Mouse (Mus musculus) limb, embryonic 14.5 days (tissue): ENCODE measurements at regions not wholly inside any gene's neighbourhood (a gene's known extent, or its start where the extent isn't known, plus 50 kb on each side); places are given as distances from the start of the nearest gene placed in this dataset.

ENCODE experiments used
- ATAC-seq: fragments of 200-750 bp; cut with Nextera tagmentation; 2 replicates; pipeline ENCODE4 v1.8.0; 2017; ENCODE audit warnings: low read depth, moderate number of reproducible peaks, moderate TSS enrichment; ENCODE audit not compliant: low FRiP score
- DNase-seq: peaks from one replicate; pipeline ENCODE4 v3.0.0-alpha.2; 2015; ENCODE audit warnings: low spot score
- H3K27ac ChIP-seq: fragments of 300-500 bp; sonication (generic); replicated peaks from 2 replicates; pipeline ENCODE4 v1.5.1; 2014; ENCODE audit warnings: low read depth, mild to moderate bottlenecking, low read length, moderate library complexity, mixed read lengths
- H3K27me3 ChIP-seq: fragments of 300-500 bp; sonication (generic); 2 replicates; pipeline ENCODE4 v1.6.1; 2014; ENCODE audit warnings: low read length, mixed read lengths; ENCODE audit not compliant: control insufficient read depth, insufficient read depth
- H3K36me3 ChIP-seq: fragments of 300-500 bp; sonication (generic); 2 replicates; pipeline ENCODE4 v1.6.1; 2014; ENCODE audit warnings: mild to moderate bottlenecking, low read length, moderate library complexity, mixed read lengths; ENCODE audit not compliant: control insufficient read depth, insufficient read depth
- H3K4me1 ChIP-seq: fragments of 300-500 bp; sonication (generic); 2 replicates; pipeline ENCODE4 v1.6.1; 2014; ENCODE audit warnings: antibody characterized with exemption, low read length, mixed read lengths; ENCODE audit not compliant: control insufficient read depth, insufficient read depth
- H3K4me2 ChIP-seq: fragments of 300-500 bp; sonication (generic); replicated peaks from 2 replicates; pipeline ENCODE4 v1.6.1; 2014; ENCODE audit warnings: low read depth, mild to moderate bottlenecking, low read length, moderate library complexity; ENCODE audit not compliant: severe bottlenecking
- H3K4me3 ChIP-seq: fragments of 300-500 bp; sonication (generic); replicated peaks from 2 replicates; pipeline ENCODE4 v1.5.1; 2014; ENCODE audit warnings: low read length
- H3K9ac ChIP-seq: fragments of 300-500 bp; sonication (generic); 2 replicates; pipeline ENCODE4 v1.6.1; 2014; ENCODE audit warnings: mild to moderate bottlenecking, low read depth, low read length, moderate library complexity; ENCODE audit not compliant: severe bottlenecking
- H3K9me3 ChIP-seq: fragments of 300-500 bp; sonication (generic); 2 replicates; pipeline ENCODE4 v1.6.1; 2016; ENCODE audit warnings: low read length; ENCODE audit not compliant: control insufficient read depth
- POLR2A ChIP-seq: fragments of 200-500 bp; IDR thresholded peaks from 2 replicates; pipeline ENCODE4 v1.8.0; 2012; ENCODE audit warnings: inconsistent platforms, mild to moderate bottlenecking, moderate library complexity, borderline replicate concordance; ENCODE audit not compliant: insufficient read depth, insufficient read length; ENCODE audit errors: extremely low read depth
- WGBS: fragments of 180-500 bp; shearing (Covaris S2); extraction: QIAGEN DNeasy Blood & Tissue Kit; methylation state at CpG from one replicate; pipeline ENCODE4 v1.1.7; 2014; 5-methylcytosine and 5-hydroxymethylcytosine counted together

GRCm38 (mm10) chr3:100266976-100267375, 104.8 kb upstream of the Wdr3 start:
- H3K36me3 ChIP-seq = no peaks in the 10 kb centered on the region
- no peak overlapping the region for H3K4me2 ChIP-seq
- H3K27ac ChIP-seq = no peak overlapping the region
- no peaks in the 10 kb centered on the region for H3K9me3 ChIP-seq
- no peak overlapping the region for H3K9ac ChIP-seq
- H3K27me3 ChIP-seq = no peaks in the 10 kb centered on the region
- DNase-seq = no peak
- H3K4me3 ChIP-seq = no peak overlapping the region
- no peaks in the 10 kb centered on the region for H3K4me1 ChIP-seq
- no peak for TF ChIP-seq POLR2A
- no peak for ATAC-seq

- H3K27ac ChIP-seq = no peak overlapping the region
- no peak overlapping the region for H3K4me2 ChIP-seq
- no peak overlapping the region for H3K4me3 ChIP-seq
- H3K9me3 ChIP-seq = no peaks in the 10 kb centered on the region
- H3K27me3 ChIP-seq = no peaks in the 10 kb centered on the region
- no peak for ATAC-seq
- no peak overlapping the region for H3K9ac ChIP-seq
- H3K4me1 ChIP-seq = no peaks in the 10 kb centered on the region
- WGBS = 54% methylated on average over 5 of the region's 5 CpGs
- TF ChIP-seq POLR2A = no peak
- DNase-seq = no peak
- H3K36me3 ChIP-seq = no peaks in the 10 kb centered on the region
Measured at GRCm38 (mm10) chr3:100264991-100265390, 102.8 kb upstream of the Wdr3 start.
